Mouse (Mus musculus) cerebellum, adult 2 months (tissue): Measurements from ENCODE around the gene Adgrd1.

Experiments used
- CTCF ChIP-seq: fragments of 200-500 bp; IDR thresholded peaks from 2 replicates; pipeline ENCODE4 v1.5.1; 2011; ENCODE audit warnings: low read depth, mild to moderate bottlenecking, control low read depth, low read length, moderate library complexity, borderline replicate concordance; ENCODE audit not compliant: insufficient read depth
- POLR2A ChIP-seq: fragments of 200-500 bp; IDR thresholded peaks from 2 replicates; pipeline ENCODE4 v1.6.1; 2011; ENCODE audit warnings: low read length, control low read depth, borderline replicate concordance; ENCODE audit not compliant: insufficient read depth

GRCm38 (mm10) chr5:129138576-129138975 is 42.0 kb downstream of the Adgrd1 start:
- TF ChIP-seq CTCF (no peak), POLR2A (no peak)
